Mouse (Mus musculus) embryonic facial prominence, embryonic 13.5 days (tissue): ENCODE measurements at regions not wholly inside any gene's neighbourhood (a gene's known extent, or its start where the extent isn't known, plus 50 kb on each side); places are given as distances from the start of the nearest gene placed in this dataset.

ENCODE experiments used
- ATAC-seq: fragments of 200-750 bp; cut with Nextera tagmentation; 2 replicates; pipeline ENCODE4 v1.8.0; 2017; ENCODE audit warnings: low read depth; ENCODE audit not compliant: insufficient number of reproducible peaks, insufficient read depth, low FRiP score, low TSS enrichment
- H3K27ac ChIP-seq: fragments of 300-500 bp; sonication (generic); 2 replicates; pipeline ENCODE4 v1.5.1; 2015; ENCODE audit warnings: moderate library complexity, mild to moderate bottlenecking, inconsistent platforms
- H3K27me3 ChIP-seq: fragments of 300-500 bp; sonication (generic); 2 replicates; pipeline ENCODE4 v1.6.1; 2015; ENCODE audit warnings: mild to moderate bottlenecking, inconsistent platforms
- H3K36me3 ChIP-seq: fragments of 300-500 bp; sonication (generic); 2 replicates; pipeline ENCODE4 v1.6.1; 2015; ENCODE audit warnings: mild to moderate bottlenecking, inconsistent platforms
- H3K4me1 ChIP-seq: fragments of 300-500 bp; sonication (generic); 2 replicates; pipeline ENCODE4 v1.6.1; 2015; ENCODE audit warnings: inconsistent platforms
- H3K4me2 ChIP-seq: fragments of 300-500 bp; sonication (generic); 2 replicates; pipeline ENCODE4 v1.6.1; 2015; ENCODE audit warnings: moderate library complexity, mild to moderate bottlenecking, inconsistent platforms
- H3K4me3 ChIP-seq: fragments of 300-500 bp; sonication (generic); 2 replicates; pipeline ENCODE4 v1.5.1; 2015; ENCODE audit warnings: mild to moderate bottlenecking, inconsistent platforms
- H3K9ac ChIP-seq: fragments of 300-500 bp; sonication (generic); 2 replicates; pipeline ENCODE4 v1.6.1; 2015; ENCODE audit warnings: mild to moderate bottlenecking, inconsistent platforms
- H3K9me3 ChIP-seq: fragments of 300-500 bp; sonication (generic); 2 replicates; pipeline ENCODE4 v1.6.1; 2016; ENCODE audit warnings: inconsistent platforms
- WGBS: fragments of 180-500 bp; shearing (Covaris S2); methylation state at CpG from one replicate; pipeline ENCODE4 v1.1.7; 2015; ENCODE audit warnings: mixed read lengths; 5-methylcytosine and 5-hydroxymethylcytosine counted together

GRCm38 (mm10) chr17:9722709-9723108 lies 53.2 kb upstream of the Pabpc6 start:
- no peaks in the 10 kb centered on the region for H3K4me1 ChIP-seq
- H3K4me2 ChIP-seq, result no peak overlapping the region
- H3K36me3 ChIP-seq, result no peaks in the 10 kb centered on the region
- H3K9ac ChIP-seq, result no peak overlapping the region
- ATAC-seq, result no peak
- no peak overlapping the region for H3K4me3 ChIP-seq
- 9% methylated on average over 4 of the region's 4 CpGs for WGBS
- no peaks in the 10 kb centered on the region for H3K9me3 ChIP-seq
- no peak overlapping the region for H3K27ac ChIP-seq
- H3K27me3 ChIP-seq, result no peaks in the 10 kb centered on the region
